Comparison of ENCODE assay signal across 27 mouse cellular contexts in the genomic region with DNA sequence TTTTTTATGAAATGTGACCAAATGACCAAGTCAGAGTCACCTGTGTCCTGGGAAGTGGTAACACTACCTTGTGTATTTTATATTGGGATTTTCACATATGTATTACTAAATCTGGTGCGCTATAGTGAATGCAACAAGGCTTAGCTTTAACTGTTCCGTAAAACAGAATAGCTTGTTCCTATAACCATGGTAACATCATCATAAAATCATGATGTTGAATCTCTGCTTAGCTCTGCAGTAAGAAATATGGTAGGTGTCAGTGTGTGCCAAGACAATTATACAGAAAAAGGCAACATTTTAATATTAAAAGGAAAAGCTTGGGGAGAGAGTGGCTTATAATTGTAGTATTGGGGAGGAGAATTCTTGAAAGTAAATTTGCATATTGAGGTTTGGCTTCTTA.
"Had no signal": no experiment of that assay in that cellular context is flagged by ENCODE, and none has a peak within 500 bp of the region (broad histone marks: within the 10 kb centered on the region; RNA-seq: fewer than 3 reads in every experiment).

No protein-coding gene starts in this region.

- H3K27me3 ChIP-seq: heart, embryonic 13.5 days; heart, embryonic 15.5 days; hindbrain, embryonic 13.5 days; hindbrain, embryonic 15.5 days; kidney, embryonic 15.5 days; limb, embryonic 13.5 days; limb, embryonic 15.5 days; liver, embryonic 12.5 days had no signal

- H3K4me2 ChIP-seq: heart, embryonic 11.5 days; heart, embryonic 13.5 days; heart, embryonic 15.5 days; hindbrain, embryonic 13.5 days; hindbrain, embryonic 15.5 days; kidney, embryonic 15.5 days; limb, embryonic 13.5 days; limb, embryonic 15.5 days; liver, embryonic 12.5 days had no signal

- H3K9ac ChIP-seq: heart, embryonic 13.5 days; heart, embryonic 15.5 days; hindbrain, embryonic 13.5 days; hindbrain, embryonic 15.5 days; kidney, embryonic 15.5 days; limb, embryonic 13.5 days; limb, embryonic 15.5 days; liver, embryonic 12.5 days; liver, embryonic 14.5 days had no signal

- H3K4me1 ChIP-seq: heart, embryonic 13.5 days; heart, embryonic 15.5 days; hindbrain, embryonic 13.5 days; hindbrain, embryonic 15.5 days; kidney, embryonic 15.5 days; limb, embryonic 13.5 days; limb, embryonic 15.5 days; liver, embryonic 12.5 days had no signal

- ATAC-seq: hindbrain, postnatal 0 days; intestine, embryonic 16.5 days; liver, embryonic 12.5 days had no signal

- DNase-seq: gastrocnemius, postnatal 14 days; gastrocnemius, postnatal 36 days; heart, adult 11 months; heart, adult 2 months; heart, postnatal 14 days; heart, postnatal 36 days; kidney, adult 11 months; kidney, adult 2 months; kidney, adult 9 months; kidney, postnatal 14 days; kidney, postnatal 36 days; layer of hippocampus, adult 9-11 months; layer of hippocampus, postnatal 36 days; left cerebral cortex, postnatal 4 days had no signal

- H3K4me3 ChIP-seq: heart, adult 2 months; heart, embryonic 13.5 days; heart, embryonic 15.5 days; hindbrain, embryonic 13.5 days; hindbrain, embryonic 15.5 days; kidney, embryonic 15.5 days; limb, embryonic 13.5 days; limb, embryonic 15.5 days; liver, embryonic 12.5 days had no signal

- H3K9me3 ChIP-seq: heart, embryonic 13.5 days; heart, embryonic 15.5 days; hindbrain, embryonic 13.5 days; hindbrain, embryonic 15.5 days; kidney, embryonic 15.5 days; limb, embryonic 13.5 days; limb, embryonic 15.5 days; liver, embryonic 12.5 days had no signal

- H3K36me3 ChIP-seq: heart, embryonic 15.5 days had no signal

- H3K27ac ChIP-seq: heart, adult 2 months; heart, embryonic 13.5 days; heart, embryonic 15.5 days; hindbrain, embryonic 13.5 days; hindbrain, embryonic 15.5 days; hindbrain, postnatal 0 days; kidney, embryonic 15.5 days; kidney, postnatal 0 days; limb, embryonic 13.5 days; limb, embryonic 15.5 days; liver, embryonic 12.5 days; liver, embryonic 14.5 days had no signal
